19 mouse cellular contexts compared by ENCODE assay signal in the genomic region with DNA sequence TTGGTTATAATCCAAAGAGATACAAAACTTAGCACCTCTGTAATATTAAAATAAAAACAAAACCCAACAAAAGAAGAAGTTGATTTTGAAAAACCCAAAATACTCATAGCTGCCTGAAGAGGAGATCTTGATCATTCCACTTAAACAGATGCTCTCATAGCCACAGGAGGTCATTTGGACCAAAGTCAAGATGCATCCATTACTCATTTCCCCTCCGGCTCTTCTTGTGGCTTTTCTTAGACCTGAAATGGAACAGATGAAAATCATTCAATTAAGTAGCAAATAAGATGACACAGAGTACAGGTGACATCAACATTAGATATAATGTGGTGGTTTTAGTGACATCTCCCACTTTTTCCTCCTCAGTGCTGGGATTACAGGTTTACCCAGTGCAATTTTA. TPM values are rescaled to one million over a fixed set of nuclear protein-coding genes. Genes with fewer than 3 reads are reported as not detected.
"Had no signal": no experiment of that assay in that cellular context is flagged by ENCODE, and none has a peak within 500 bp of the region (broad histone marks: within the 10 kb centered on the region; RNA-seq: fewer than 3 reads in every experiment).

No protein-coding gene starts in this region.

- DNase-seq: kidney, postnatal 36 days; layer of hippocampus, postnatal 36 days; liver, embryonic 13.5 days; lung, adult 2 months; lung, postnatal 14 days; lung, postnatal 4 days; retina, postnatal 1 day; thymus, adult 18-20 months; thymus, postnatal 36 days had no signal

- ATAC-seq: midbrain, embryonic 16.5 days had no signal

- H3K4me3 ChIP-seq: left cerebral cortex, adult 2 months; liver, embryonic 13.5 days; midbrain, embryonic 12.5 days; myocyte; neural tube, embryonic 13.5 days had no signal

- H3K9ac ChIP-seq: liver, embryonic 13.5 days; midbrain, embryonic 12.5 days; neural tube, embryonic 13.5 days had no signal

- H3K27me3 ChIP-seq: liver, embryonic 13.5 days; midbrain, embryonic 12.5 days; neural tube, embryonic 13.5 days had no signal

- H3K4me2 ChIP-seq: liver, embryonic 13.5 days; midbrain, embryonic 12.5 days; neural tube, embryonic 13.5 days had no signal

- H3K27ac ChIP-seq: kidney, postnatal 0 days; left cerebral cortex, adult 2 months; liver, embryonic 13.5 days; midbrain, embryonic 12.5 days; neural tube, embryonic 13.5 days had no signal

- H3K4me1 ChIP-seq: liver, embryonic 13.5 days; midbrain, embryonic 12.5 days; neural tube, embryonic 13.5 days had no signal

- H3K9me3 ChIP-seq: liver, embryonic 13.5 days; midbrain, embryonic 12.5 days; neural tube, embryonic 13.5 days had no signal

RNA-seq across cellular contexts. Expression of a gene that starts 14.2 kb away (rescaled TPM):
- total RNA-seq: left cerebral cortex, adult 2 months; left cerebral cortex, postnatal 36 days; monocyte, adult 5-6 weeks; neutrophil, adult 5-6 weeks had no signal
- polyA plus RNA-seq: liver, adult 2 months had no signal
